Mouse (Mus musculus): ENCODE measurements around the gene Map3k14.

- TF ChIP-seq POLR2A (IDR thresholded peaks at IDR 0.05; ENCODE audit: insufficient read depth, low read depth, low read length), result no peak
- no peak for TF ChIP-seq CTCF (IDR thresholded peaks at IDR 0.05; ENCODE audit: insufficient read depth, low read depth, low read length)
These were observed 2.8 kb downstream of the Map3k14 start for GRCm38 (mm10) chr11:103264427-103265005.

Measured in olfactory bulb, adult 2 months (tissue).